Mouse (Mus musculus) gastrocnemius, postnatal 36 days (tissue): ENCODE results near the gene Igf1r. TPM values are rescaled to one million over a fixed set of nuclear protein-coding genes. Genes with fewer than 3 reads are reported as not detected.
A peak's percentile ranks its signal among the peaks of the same experiment; 100 is the strongest.

Experiments used
- DNase-seq, 2 experiments: peaks; one replicate each; pipeline ENCODE4 v3.0.0; 2022
- intact Hi-C: fragments of 180-260 bp; cut with DNase I; formaldehyde crosslinking; loops from one replicate; pipeline ENCODE4 v1.15.1; 2025
- long read RNA-seq, 2 experiments: library from polyadenylated mRNA; stranded (forward); transcript quantifications; one replicate each; pipeline ENCODE4 v2.0.0; 2021
- total RNA-seq, 2 experiments: library from RNA; stranded (reverse); gene quantifications; 2 replicates each; pipeline ENCODE4 v1.2.3; 2021

Igf1r gene
- total RNA-seq = 10 to 100 TPM in 1 of 2 experiments, 1 to 10 TPM in 1; 6.9 to 10.5 TPM
- long read RNA-seq, experiment 1, partial matches to known transcripts = 0 of 3 reads
- long read RNA-seq, experiment 1, other reads (novel, unspliced or antisense) = 3 of 3 reads
- long read RNA-seq, experiment 2, partial matches to known transcripts = 0 of 9 reads
- long read RNA-seq, experiment 2, other reads (novel, unspliced or antisense) = 9 of 9 reads

DNA sequence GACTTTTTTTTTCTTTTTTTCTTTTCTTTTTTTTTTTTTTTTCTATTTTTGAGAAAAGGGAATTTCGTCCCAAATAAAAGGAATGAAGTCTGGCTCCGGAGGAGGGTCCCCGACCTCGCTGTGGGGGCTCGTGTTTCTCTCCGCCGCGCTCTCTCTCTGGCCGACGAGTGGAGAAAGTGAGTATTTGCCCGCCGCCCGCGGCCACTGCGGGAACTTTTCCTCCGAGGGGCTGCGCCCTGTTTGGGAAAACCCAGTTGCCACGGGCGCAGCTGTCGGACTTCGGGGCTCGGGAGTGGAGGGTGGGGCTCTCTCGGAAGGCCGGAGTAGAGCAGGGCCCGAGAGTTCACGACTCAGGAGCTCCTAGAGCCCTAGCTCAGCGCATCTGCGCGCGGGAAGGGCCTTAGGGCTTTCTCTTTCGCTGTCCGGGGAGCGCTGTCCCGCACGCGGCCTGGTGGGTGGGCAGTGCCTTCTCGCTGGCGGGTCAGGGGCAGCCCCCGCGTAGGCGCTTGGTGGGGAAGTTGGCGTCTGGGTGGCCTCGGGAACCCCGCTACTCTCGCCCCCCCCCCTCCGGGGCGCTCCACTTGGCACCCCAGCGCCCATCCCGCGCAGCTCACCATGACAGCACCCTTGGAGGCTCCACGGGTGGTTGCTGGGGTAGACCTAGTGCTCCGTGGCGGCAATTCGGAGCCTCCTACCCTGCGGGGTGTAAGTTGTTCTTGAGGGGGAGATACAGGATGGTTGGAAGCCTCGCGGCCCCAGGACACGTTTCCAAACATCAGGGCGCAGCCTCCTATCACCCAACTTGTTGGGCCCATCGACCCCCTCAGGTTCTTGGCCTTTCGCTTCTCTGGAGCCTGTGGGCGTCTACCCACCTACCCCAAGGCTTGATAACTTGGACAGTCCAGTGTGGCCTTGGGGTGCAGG is at the start of gene Igf1r:
Gene Igf1r (plus strand): TSS at position 51 of the 924 bp plus-strand sequence.
- DNase-seq = peak in 1 of 2 experiments; percentile 46
- intact Hi-C loops = loop anchor here (5.0 to 10.0 kb wide), 2 partner anchors 278 to 404 kb away; no protein-coding TSS in a partner anchor

DNA sequence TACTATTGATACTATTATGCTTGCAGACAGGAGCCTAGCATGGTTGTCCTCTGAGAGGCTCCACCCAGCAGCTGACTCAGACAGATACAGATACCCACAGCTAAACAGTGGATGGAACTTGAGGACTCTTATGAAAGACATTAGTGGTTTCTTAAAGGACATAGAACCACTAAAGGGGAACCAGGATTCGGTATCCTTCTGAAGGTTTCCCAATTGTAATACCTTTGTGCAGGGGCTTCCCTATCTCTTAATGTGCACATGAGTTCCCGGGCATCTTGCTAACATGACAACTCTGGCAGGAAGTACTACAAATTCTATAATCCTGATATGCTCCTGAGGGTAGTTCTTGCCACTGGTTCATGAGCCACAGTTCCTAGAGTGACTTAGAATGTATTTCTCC is 46.3 kb upstream of the Igf1r start:
- DNase-seq = no peak
- intact Hi-C loops = no loop called here

DNA sequence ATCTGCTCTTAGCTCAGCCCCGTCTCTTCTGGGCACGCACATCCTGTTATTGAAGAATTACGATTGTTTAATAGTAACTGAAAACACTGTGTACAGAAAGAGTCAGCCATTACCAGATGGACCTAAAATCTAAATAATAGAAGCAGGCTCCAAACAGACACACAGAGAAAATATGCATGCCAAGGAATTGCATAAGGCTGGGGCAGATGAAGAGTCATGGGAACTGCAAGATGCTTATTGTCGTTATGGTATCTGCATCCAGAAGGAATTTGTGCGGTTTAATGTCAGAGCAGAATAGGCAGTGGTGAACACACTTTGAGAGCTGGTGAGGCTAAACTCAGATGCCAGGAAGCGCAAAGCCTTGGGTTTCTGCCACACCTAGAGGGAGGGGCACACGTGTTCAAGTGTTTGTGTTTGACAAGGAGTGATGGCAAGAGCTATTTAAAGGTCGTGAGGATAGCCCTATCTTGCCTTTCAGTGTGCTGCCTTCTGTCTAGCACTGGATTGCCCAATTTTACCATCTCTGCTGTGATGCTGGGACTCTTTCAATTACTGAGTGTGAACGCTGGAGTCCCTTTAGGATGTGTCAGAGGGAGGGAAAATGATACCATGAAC is 44.7 kb upstream of the Igf1r start:
- DNase-seq = no peak
- intact Hi-C loops = no loop called here

DNA sequence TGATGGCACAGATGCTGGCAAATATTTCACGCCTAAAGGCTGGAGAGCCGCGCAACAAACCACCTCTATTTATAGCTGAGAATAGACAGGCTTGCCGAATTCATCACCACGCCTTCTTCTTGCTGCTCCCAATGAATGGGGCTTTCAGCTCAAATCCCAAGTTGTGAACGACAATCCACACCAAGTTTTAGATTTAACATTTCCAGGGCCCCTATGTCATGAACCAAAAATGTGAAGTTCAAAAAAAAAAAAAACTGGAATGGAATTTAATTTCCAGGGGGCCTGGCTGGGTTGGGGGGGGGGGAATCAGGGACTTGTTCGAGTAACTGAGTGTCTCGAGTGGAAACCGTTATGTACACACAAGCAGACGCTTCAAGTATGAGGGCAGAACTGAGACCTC is 42.1 kb upstream of the Igf1r start:
- no peak for DNase-seq
- intact Hi-C loops = no loop called here

DNA sequence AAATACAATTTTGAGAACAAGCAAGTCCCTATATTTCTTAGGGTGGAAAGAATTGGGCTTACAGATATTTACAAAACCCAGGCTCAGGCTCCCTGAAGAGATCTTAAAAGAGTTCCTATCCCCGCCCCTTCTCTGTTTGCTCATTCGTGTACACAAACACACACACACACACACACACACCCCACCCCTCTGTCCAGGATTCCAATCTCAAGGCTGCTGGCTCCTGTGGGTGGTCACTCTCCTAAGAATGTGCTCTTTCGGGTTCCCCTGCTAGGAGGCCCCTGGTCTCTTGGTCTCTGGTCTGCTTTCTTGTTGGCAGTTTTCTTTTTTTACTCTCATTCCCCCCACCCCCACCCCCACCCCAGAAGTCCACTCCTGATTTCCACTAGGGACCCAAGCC is 41.7 kb upstream of the Igf1r start:
- no peak for DNase-seq
- intact Hi-C loops = no loop called here

DNA sequence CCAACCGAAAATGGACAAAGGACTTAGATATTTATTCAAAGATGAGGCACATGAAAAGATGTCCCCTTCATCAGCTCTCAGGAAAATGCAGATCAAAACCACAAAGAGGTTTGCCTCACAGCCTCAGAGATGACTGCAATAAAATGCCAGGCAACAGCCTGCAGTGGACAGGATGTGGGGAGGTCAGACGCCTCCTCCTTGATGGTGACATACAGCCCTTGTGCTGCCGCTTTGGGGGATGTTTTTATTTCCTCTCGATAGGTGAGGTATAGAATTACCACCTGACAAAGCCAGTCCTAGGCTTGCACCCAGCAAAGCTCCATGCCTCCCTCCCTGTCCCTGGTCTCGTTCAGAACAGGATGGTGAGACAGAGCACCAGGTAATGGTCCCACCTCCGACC is 40.8 kb upstream of the Igf1r start:
- DNase-seq = no peak
- intact Hi-C loops = no loop called here

DNA sequence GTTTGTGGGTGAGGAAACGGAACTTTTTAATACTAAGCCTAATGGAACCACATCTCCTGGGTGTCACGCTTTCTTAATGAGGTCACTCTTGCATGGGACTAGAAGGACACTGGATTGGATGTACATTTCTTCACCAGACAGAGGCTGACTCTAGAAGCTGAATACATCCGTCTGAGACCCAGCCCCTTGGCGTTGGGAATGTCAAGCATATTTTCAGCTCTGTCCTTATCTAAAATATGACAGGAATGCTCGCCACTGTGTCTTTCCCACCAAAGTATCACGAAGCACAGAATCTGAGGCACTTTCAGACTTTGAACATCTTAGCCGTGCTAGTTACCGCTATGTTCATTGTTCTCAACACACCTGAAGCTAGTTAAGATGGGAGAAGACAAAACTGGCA is 35.7 kb upstream of the Igf1r start:
- intact Hi-C loops = no loop called here

DNA sequence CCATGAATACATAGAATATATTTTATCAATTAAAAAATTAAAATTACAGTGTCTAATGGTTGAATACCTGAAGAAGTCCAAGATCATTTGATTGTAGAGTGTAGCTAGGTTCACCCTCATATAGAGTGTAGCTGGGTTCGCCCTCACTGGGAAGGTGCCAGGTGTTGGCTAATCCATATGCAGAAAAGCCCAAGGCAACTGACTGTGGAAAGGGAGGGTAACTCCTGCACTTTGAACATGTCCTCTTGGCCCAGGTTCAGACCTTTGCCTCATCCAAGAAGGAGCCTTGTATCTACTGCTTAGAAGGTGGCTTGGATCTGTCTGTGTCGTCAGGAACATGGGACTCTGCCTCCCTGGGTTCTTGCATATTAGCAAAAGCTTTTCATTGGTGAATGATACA is 34.9 kb upstream of the Igf1r start:
- intact Hi-C loops = no loop called here
- DNase-seq = no peak

More for the DNA sequence above, 35.7 kb upstream of the Igf1r start:
- no peak for DNase-seq

DNA sequence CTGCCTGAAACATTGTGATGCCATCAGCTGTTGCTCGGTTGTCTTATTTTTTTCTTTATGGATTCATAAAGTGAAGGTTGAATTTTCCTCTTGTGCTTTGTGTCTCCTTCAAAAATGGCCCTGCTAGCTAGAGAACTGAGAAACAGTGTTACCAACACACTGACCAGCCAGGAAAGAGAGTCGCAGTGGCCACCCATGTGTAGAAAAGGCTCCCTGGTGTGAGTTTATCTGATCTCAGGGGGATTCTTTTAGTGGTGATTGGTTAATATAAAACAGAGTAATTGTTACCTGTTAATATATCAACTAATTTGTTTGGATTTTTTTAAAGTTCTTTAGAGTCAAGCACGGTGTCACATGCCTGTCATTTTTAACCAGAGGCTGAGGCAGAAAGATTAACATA is 33.2 kb upstream of the Igf1r start:
- no peak for DNase-seq
- intact Hi-C loops = no loop called here

DNA sequence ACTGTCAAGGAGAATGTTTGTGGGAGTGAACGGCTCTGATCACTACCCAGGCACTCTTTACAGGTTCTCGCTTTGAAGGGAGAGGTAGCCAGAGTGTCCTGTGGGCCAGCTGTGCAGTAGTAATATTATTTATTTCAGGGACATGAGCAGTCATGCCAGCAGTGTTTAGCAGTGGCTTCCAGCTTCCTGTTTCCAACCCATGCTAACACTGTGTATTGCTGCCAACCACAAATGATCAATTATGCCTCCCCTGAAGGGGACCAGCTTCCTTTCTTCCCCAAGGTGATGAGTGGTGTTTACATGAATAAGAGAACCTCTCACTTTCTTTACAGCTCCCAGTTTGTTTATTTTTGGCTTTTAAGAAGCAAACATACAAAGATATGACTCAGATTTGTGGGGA is 28.4 kb upstream of the Igf1r start:
- intact Hi-C loops = no loop called here
- DNase-seq = no peak

DNA sequence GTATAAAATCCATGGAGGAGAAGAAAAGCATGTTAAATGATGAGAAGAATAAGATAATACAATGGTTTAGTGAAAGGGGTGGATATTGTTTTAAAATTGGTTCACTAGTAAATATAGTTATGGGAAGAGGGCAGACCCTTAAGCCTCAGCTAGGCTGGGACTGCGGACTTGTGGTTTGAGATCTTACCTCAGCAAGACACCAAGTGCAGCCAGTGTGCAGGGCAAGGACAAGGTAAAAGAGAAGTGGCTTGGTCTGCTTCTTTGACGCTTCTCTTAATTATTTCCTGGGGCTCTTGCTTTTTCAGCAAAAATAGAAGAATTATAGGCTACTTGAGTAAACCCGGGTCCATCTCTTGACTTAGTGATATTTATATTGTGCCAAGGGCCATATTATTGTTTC is 22.5 kb upstream of the Igf1r start:
- DNase-seq = no peak
- intact Hi-C loops = no loop called here

DNA sequence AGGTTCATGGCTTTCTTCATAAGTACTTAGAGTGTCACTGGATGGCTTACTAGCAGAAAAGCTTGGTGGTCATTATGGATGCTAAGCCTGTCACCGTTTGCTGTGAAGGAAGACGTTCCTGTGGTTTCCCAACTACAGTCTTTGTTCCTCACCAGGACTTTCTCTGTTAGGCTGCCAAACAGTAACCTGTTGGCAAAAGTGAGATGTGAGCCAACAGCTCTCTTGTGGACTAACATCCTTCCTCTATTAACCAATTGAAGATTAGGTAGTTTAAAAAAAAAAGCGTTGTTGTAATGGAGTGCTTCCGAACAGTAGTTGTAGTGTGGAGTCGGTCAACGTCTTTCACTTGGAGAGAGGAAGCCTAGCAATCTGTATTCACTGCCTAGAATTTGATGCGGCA is 15.8 kb upstream of the Igf1r start:
- intact Hi-C loops = no loop called here
- DNase-seq = no peak

DNA sequence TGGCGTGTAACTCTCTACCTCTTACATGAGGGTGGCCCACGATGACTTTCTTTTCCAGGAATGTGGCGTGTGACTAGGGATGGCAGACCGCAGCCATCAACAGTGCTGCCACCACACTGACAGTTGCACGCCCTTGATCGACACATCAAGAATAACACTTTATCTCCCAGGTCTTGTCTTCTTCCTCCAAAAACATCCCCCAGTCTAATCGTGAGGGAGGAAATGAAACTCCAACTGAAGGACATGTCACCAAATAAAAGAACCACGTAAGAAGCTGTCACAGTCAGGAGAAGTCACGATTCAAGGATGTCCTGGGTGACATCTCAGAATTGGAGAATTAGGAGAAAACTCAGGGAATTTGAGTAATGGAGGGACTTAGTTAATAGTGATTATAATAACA is 8.8 kb upstream of the Igf1r start:
- intact Hi-C loops = no loop called here
- no peak for DNase-seq

DNA sequence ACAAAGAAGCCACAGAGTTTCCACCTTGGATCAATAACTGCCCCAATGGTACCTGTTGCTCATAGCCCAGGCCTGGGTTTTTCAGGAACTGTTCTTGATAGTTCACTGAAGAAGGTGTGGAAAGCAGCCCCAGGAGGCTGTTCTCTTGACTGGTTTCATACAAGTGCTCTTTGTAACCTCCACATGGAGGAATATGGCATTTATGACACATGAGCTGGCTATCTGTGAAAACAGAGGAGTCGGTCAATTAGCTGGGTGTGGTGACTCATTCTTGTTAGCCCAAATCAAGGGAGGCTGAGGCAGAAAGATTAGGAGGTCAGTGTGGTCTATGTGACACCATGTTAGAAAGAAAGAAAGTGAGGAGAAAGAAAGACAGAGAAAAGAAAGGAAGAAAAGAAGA is 5.7 kb upstream of the Igf1r start:
- intact Hi-C loops = no loop called here
- DNase-seq = no peak

DNA sequence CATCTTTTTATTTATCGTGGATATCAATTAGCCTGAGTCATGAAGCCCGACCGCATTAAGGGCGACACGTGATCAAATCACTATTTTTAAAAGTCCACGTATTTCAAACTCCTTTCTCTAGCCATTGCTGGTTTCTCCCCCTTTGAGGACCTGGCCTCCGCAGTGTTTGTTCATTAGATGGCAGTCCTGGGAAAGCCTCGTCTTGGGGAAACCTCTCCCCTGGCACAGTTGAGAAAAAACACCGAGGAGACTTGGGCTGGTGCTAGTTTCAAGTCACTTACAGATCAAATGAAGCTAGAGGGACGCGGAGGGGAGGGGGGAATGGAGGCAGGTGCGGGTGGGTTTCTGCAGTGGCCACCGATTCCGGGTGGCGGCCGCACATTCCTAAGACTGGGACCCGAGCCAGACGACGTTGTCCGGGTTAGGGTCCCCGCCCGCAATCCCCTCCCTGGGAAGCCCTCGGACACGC is 2.2 kb upstream of the Igf1r start:
- no peak for DNase-seq
- intact Hi-C loops = loop anchor here (5.0 to 10.0 kb wide), 2 partner anchors 276 to 407 kb away; no protein-coding TSS in a partner anchor

DNA sequence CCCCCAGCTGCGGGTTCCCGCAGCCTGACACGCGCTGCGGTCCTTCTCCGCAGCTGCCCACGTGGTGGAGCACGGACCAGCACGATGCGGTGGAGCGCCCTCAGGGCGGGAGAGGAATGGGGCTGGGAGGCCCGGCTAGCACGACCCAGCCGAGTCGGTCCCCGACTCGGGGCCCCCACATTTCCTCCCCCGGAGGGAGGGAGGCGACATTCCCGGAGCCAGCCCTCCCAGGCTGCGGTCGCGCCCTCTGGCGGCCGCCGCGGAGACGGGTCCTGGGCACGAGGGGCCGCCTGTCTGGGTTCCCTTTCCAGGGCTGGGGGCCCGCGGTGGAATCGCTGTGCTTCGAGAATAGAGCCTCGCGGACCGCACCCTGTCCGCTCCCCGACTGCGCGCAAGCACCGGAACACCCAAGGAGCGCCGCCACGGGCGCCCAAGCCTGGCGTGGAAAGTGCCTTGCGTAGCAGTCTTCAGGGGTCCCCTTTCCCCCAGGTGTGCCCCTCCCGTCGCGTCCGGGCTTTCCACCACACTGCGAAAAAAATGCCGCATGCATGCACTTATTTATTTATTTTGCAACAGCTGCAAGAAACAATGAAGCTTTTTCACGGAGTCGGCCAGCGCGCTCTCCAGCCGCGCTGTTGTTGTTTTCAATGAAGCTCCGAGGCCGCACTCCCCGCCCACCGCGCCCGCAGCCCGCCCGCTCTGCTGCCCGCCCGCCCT is 1.7 kb upstream of the Igf1r start:
- intact Hi-C loops = loop anchor here (1.0 to 10.0 kb wide), 4 partner anchors 148 to 406 kb away; no protein-coding TSS in a partner anchor
- peak; percentile 71 to 78 for DNase-seq

DNA sequence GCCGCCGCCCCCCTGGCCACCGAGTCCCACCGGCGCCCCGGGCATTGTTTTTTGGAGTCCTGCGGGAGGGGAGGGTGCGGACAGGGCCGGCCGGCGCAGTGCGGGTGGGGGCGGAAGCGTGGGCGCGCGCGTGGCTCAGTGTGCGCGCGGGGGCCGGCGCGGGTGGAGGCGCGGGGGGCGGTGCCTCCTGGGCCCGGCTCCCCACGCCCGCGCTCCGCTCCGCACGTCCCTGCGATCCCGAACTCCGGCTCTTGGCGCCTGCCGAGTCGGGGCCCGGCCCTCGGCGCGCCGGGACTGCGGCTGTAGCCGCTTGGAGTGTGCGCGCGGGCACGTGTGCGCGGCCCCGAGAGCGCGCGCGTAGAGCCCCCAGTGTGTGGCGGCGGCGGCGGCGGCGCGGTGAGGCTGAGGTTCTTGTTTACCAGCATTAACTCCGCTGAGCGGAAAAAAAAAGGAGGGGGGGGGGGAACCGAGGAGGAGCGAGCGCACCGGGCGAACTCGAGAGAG is 1.0 kb upstream of the Igf1r start:
- peak; percentile 92 to 94 for DNase-seq
- intact Hi-C loops = loop anchor here (1.0 to 10.0 kb wide), 4 partner anchors 148 to 406 kb away; no protein-coding TSS in a partner anchor

DNA sequence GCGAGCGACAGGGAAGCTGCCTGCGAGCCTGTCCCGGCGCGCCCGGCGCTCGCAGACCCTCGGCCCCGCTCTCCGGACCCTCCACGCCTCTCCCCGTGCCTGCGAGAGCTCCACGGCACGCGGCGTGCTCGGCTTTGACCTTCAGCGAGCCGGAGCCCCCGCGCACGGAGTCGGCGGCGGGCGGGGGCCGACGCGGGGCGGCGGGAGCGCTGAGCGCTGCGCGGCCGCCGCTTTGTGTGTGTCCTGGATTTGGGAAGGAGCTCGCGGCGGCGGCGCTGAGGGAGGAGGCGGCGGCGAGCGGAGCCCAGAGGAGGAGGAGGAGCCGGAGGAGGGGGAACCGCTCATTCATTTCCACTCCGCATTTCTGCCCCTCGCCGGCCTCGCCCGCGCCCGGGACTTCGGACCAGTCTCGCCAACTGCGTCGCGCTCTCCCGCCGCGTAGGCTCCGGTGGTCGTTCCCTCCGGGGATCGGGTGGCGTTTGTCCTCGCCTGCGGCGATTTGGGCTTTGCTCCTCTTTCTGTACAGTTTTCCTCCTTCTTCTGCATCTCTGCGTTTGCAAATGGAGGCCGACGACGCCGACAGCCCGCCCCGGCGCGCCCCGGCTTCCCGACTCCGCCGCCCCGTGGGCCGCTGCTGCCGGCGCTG is 468 bp upstream of the Igf1r start:
- DNase-seq = peak; percentile 68 to 75
- intact Hi-C loops = loop anchor here (5.0 to 10.0 kb wide), 2 partner anchors 277 to 405 kb away; no protein-coding TSS in a partner anchor

DNA sequence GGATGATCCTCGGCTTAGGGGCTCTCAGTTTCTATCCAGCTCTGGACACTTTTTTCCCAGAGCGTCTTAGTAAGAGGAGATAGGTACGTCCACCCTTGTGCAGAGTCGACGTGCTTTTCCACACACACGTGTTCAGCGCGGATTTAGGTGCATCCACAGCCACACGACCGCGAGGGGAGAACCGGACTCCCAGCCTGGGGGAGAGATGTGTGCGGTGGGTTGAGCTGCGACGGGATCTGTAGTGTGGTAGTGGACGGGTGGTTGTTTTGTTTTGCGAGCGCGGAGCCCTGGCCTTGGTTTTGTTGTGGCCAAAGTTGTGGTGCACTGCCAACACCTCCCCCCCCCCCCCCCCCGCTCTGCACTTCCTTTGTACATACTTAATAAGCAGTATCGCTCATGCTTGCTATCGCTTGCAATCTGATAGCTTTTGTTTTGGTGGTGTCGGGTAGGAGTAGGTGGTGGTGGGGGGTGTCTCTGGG is 1.2 kb downstream of the Igf1r start:
- DNase-seq = peak in 1 of 2 experiments; percentile 26
- intact Hi-C loops = loop anchor here (5.0 to 10.0 kb wide), 2 partner anchors 279 to 403 kb away; no protein-coding TSS in a partner anchor
